Mouse (Mus musculus): ENCODE data around the gene Tmem255b. TPM values are rescaled to one million over a fixed set of nuclear protein-coding genes. Genes with fewer than 3 reads are reported as not detected.

Gene Tmem255b
- polyA plus RNA-seq, 1 experiment from 2014 or later = 5.5 TPM

- H3K36me3 ChIP-seq (ENCODE audit: control insufficient read depth, insufficient read depth, low read length) = no peaks in the 10 kb centered on the region
- H3K27me3 ChIP-seq (ENCODE audit: control insufficient read depth, insufficient read depth, low read length) = no peaks in the 10 kb centered on the region
- DNase-seq (ENCODE audit: low spot score) (peak; percentile 68), ATAC-seq (ENCODE audit: low FRiP score, low TSS enrichment) (no peak)
- no peak overlapping the region for H3K4me2 ChIP-seq (replicated peaks; ENCODE audit: low read depth)
- WGBS = 54% methylated on average over 4 of the region's 4 CpGs
- no peak overlapping the region for H3K27ac ChIP-seq (replicated peaks)
- H3K9me3 ChIP-seq (ENCODE audit: control insufficient read depth, low read length) = no peaks in the 10 kb centered on the region
- no peak overlapping the region for H3K9ac ChIP-seq (ENCODE audit: low read length)
- TF ChIP-seq EP300 (optimal IDR thresholded peaks at IDR 0.05) = no peak
- TF ChIP-seq CTCF (IDR thresholded peaks at IDR 0.05; ENCODE audit: low read depth) = no peak
- H3K4me1 ChIP-seq (replicated peaks; ENCODE audit: control insufficient read depth, insufficient read depth) = no peaks in the 10 kb centered on the region
- H3K4me3 ChIP-seq (ENCODE audit: low read depth, low read length) = no peak overlapping the region
Observed at GRCm38 (mm10) chr8:13448145-13448544, 13.2 kb downstream of the Tmem255b start.

DNA sequence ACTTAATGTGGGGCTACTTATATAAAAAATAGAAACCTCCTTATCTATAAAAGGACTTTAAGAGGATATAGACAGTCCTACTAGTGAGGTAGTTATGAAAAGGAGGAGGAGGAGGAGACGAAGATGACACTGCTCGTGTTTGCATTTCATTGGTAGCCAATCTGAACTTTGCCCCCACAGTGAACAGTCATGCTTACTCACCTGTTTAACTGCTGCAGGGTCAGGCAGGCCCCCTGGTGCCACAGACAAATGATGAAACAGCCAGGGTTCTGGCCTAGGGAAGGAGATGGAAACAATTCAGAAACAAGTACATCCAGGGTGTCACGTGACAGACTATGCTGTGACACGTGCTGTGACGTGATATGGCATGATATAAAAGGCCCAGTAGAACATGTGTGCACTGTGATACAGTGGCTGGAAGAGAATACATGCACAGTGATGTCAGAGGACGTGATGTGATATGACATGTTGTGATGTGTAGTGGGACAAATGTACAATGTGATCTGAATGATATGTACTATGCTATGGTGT, 16.8 kb downstream of the Tmem255b start:
- no peak overlapping the region for H3K27ac ChIP-seq (replicated peaks)
- H3K9ac ChIP-seq (ENCODE audit: low read length) = no peak overlapping the region
- no peak overlapping the region for H3K4me2 ChIP-seq (replicated peaks; ENCODE audit: low read depth)
- 63% methylated on average over 6 of the region's 6 CpGs for WGBS
- H3K27me3 ChIP-seq (ENCODE audit: control insufficient read depth, insufficient read depth, low read length) = no peaks in the 10 kb centered on the region
- ATAC-seq (ENCODE audit: low FRiP score, low TSS enrichment) (no peak), DNase-seq (ENCODE audit: low spot score) (no peak)
- TF ChIP-seq EP300 (optimal IDR thresholded peaks at IDR 0.05) (no peak), CTCF (IDR thresholded peaks at IDR 0.05; ENCODE audit: low read depth) (no peak)
- no peaks in the 10 kb centered on the region for H3K36me3 ChIP-seq (ENCODE audit: control insufficient read depth, insufficient read depth, low read length)
- H3K9me3 ChIP-seq (ENCODE audit: control insufficient read depth, low read length) = no peaks in the 10 kb centered on the region
- no peak overlapping the region for H3K4me3 ChIP-seq (ENCODE audit: low read depth, low read length)
- no peaks in the 10 kb centered on the region for H3K4me1 ChIP-seq (replicated peaks; ENCODE audit: control insufficient read depth, insufficient read depth)

- no peak overlapping the region for H3K4me2 ChIP-seq (replicated peaks; ENCODE audit: low read depth)
- ATAC-seq (ENCODE audit: low FRiP score, low TSS enrichment) = peak; percentile 34; the same call in 1 of the 2 replicates
Observed at GRCm38 (mm10) chr8:13454341-13455113, 19.5 kb downstream of the Tmem255b start.

DNA sequence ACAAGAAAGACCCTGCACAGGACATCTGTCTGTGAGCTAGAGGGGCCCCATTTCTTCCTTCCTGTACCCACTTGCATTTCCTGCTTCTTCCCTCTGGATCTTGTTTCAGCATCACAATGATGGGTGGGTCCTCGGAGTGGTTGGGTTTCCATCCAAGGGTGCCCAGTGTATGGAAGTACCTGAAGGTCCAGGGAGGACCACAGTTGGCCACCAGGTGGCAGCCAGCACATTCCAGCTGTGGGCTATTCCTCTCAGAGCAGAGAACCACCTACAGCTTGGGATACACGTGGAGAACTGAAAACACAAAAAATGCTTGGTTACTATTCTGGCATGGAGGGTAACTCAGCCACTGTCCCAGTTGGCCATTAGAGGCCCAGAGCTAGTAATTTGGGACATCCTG, 20.3 kb downstream of the Tmem255b start:
- peak; percentile 76 for DNase-seq (ENCODE audit: low spot score)

More at GRCm38 (mm10) chr8:13454341-13455113, 19.5 kb downstream of the Tmem255b start:
- no peak overlapping the region for H3K4me3 ChIP-seq (ENCODE audit: low read depth, low read length)
- no peaks in the 10 kb centered on the region for H3K36me3 ChIP-seq (ENCODE audit: control insufficient read depth, insufficient read depth, low read length)
- no peaks in the 10 kb centered on the region for H3K4me1 ChIP-seq (replicated peaks; ENCODE audit: control insufficient read depth, insufficient read depth)
- no peak overlapping the region for H3K27ac ChIP-seq (replicated peaks)
- H3K27me3 ChIP-seq (ENCODE audit: control insufficient read depth, insufficient read depth, low read length) = no peaks in the 10 kb centered on the region
- no peak for DNase-seq (ENCODE audit: low spot score)
- H3K9ac ChIP-seq (ENCODE audit: low read length) = no peak overlapping the region
- no peaks in the 10 kb centered on the region for H3K9me3 ChIP-seq (ENCODE audit: control insufficient read depth, low read length)
- WGBS = 59% methylated on average over 8 of the region's 8 CpGs
- no peak for TF ChIP-seq EP300 (optimal IDR thresholded peaks at IDR 0.05)
- TF ChIP-seq CTCF (IDR thresholded peaks at IDR 0.05; ENCODE audit: low read depth) = no peak

GRCm38 (mm10) chr8:13459431-13459830, 24.4 kb downstream of the Tmem255b start:
- ATAC-seq (ENCODE audit: low FRiP score, low TSS enrichment) (no peak), DNase-seq (ENCODE audit: low spot score) (no peak)
- H3K4me1 ChIP-seq (replicated peaks; ENCODE audit: control insufficient read depth, insufficient read depth) = no peaks in the 10 kb centered on the region
- no peak overlapping the region for H3K4me3 ChIP-seq (ENCODE audit: low read depth, low read length)
- H3K9me3 ChIP-seq (ENCODE audit: control insufficient read depth, low read length) = no peaks in the 10 kb centered on the region
- H3K4me2 ChIP-seq (replicated peaks; ENCODE audit: low read depth) = no peak overlapping the region
- no peaks in the 10 kb centered on the region for H3K27me3 ChIP-seq (ENCODE audit: control insufficient read depth, insufficient read depth, low read length)
- no peaks in the 10 kb centered on the region for H3K36me3 ChIP-seq (ENCODE audit: control insufficient read depth, insufficient read depth, low read length)
- 93% methylated on average over 4 of the region's 4 CpGs for WGBS
- no peak overlapping the region for H3K9ac ChIP-seq (ENCODE audit: low read length)
- TF ChIP-seq EP300 (optimal IDR thresholded peaks at IDR 0.05) = no peak
- TF ChIP-seq CTCF (IDR thresholded peaks at IDR 0.05; ENCODE audit: low read depth) = no peak
- H3K27ac ChIP-seq (replicated peaks) = no peak overlapping the region

More for the DNA sequence above, 20.3 kb downstream of the Tmem255b start:
- no peak overlapping the region for H3K27ac ChIP-seq (replicated peaks)
- H3K9me3 ChIP-seq (ENCODE audit: control insufficient read depth, low read length) = no peaks in the 10 kb centered on the region
- no peaks in the 10 kb centered on the region for H3K36me3 ChIP-seq (ENCODE audit: control insufficient read depth, insufficient read depth, low read length)
- peak; percentile 66 for ATAC-seq (ENCODE audit: low FRiP score, low TSS enrichment)
- H3K27me3 ChIP-seq (ENCODE audit: control insufficient read depth, insufficient read depth, low read length) = no peaks in the 10 kb centered on the region
- 17% methylated on average over 2 of the region's 2 CpGs for WGBS
- TF ChIP-seq CTCF (IDR thresholded peaks at IDR 0.05; ENCODE audit: low read depth) (peak; percentile 86), EP300 (optimal IDR thresholded peaks at IDR 0.05) (no peak)
- no peaks in the 10 kb centered on the region for H3K4me1 ChIP-seq (replicated peaks; ENCODE audit: control insufficient read depth, insufficient read depth)
- H3K4me2 ChIP-seq (replicated peaks; ENCODE audit: low read depth) = no peak overlapping the region
- H3K9ac ChIP-seq (ENCODE audit: low read length) = no peak overlapping the region
- H3K4me3 ChIP-seq (ENCODE audit: low read depth, low read length) = no peak overlapping the region
